Mouse (Mus musculus): Measurements from ENCODE around the gene Grid1.

Gene Grid1

DNA sequence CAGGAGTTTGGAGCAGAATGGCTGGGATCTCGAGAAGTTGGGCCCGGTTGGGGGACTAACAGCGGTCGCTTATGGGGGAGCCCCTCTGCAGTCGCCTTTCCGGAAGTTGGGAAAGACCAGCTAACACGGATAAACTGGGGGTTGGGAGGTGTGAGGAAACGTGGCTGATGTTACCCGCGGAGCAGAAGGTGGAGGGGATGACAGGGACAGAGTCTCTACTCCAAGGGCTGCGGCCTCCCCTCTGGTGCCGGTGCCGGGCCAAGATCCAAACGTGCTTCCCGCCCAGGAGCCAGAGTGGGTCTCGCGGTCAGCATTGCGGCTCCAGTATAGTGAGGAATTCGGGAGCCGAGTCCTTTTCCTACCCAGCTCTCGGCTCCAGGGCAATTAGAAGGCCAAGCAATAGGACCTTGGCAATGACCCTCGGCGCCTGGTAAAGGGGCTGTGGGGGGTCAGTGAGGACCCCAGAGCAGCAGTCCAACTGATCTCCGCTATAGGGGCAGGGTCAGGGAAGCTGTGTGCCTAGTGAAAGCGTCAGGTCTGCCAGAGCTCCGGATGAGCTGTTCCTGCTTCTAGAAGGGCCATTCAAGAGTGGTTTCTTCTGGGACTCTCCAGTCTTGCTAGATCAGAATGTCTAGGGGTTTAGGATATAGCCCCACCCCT lies 1.4 kb downstream of the Grid1 start:
- Histone ChIP-seq H3K36me3 (ENCODE audit: insufficient read depth, low read length) (no peaks in the 10 kb centered on the region), H3K27me3 (ENCODE audit: insufficient read depth, low read length) (peaks cover 82% of the 10 kb centered on the region), H3K9me3 (ENCODE audit: low read length) (peaks cover 3% of the 10 kb centered on the region; the same call in 1 of the 2 replicates), H3K4me3 (replicated peaks; ENCODE audit: low read length) (0 out of 2 replicates have a peak overlapping the region, but pooled peaks have one; percentile 85), H3K4me1 (replicated peaks; ENCODE audit: low read depth, low read length) (peaks cover 39% of the 10 kb centered on the region)
- TF ChIP-seq CTCF (conservative IDR thresholded peaks at IDR 0.05; ENCODE audit: low read length): no peak
- TF ChIP-seq NANOG (IDR thresholded peaks at IDR 0.05; ENCODE audit: borderline replicate concordance, low read length): no peak
- no peak for TF ChIP-seq POU5F1 (IDR thresholded peaks at IDR 0.05; ENCODE audit: borderline replicate concordance, low read length)

DNA sequence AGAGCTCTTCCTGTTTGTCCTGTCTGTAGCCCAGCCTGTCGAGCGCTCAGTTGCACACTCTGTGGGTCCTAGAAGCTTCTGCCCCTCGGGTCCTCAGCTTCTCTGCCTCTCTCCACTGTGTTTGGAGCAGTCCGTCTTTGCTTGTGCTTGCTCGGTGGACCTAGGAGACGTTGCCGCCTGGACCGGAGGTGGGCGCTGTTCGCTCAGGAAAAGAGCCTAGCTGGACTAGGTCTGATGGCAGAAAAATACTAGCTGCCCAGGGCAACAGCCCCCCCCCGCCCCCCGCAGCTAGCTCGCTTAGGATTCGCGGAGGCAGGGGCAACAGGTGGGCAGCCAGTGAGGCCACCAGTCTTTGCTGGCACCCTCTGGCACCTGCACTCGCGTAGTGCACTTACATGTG lies 3.2 kb downstream of the Grid1 start:
- no peaks in the 10 kb centered on the region for H3K36me3 ChIP-seq (ENCODE audit: insufficient read depth, low read length)
- H3K4me3 ChIP-seq (replicated peaks; ENCODE audit: low read length): peak overlapping the region; percentile 57
- H3K9me3 ChIP-seq (ENCODE audit: low read length): no peaks in the 10 kb centered on the region
- TF ChIP-seq CTCF (conservative IDR thresholded peaks at IDR 0.05; ENCODE audit: low read length): peak; percentile 39
- TF ChIP-seq NANOG (IDR thresholded peaks at IDR 0.05; ENCODE audit: borderline replicate concordance, low read length): no peak
- peaks cover 64% of the 10 kb centered on the region for H3K27me3 ChIP-seq (ENCODE audit: insufficient read depth, low read length)
- peaks cover 37% of the 10 kb centered on the region for H3K4me1 ChIP-seq (replicated peaks; ENCODE audit: low read depth, low read length)

DNA sequence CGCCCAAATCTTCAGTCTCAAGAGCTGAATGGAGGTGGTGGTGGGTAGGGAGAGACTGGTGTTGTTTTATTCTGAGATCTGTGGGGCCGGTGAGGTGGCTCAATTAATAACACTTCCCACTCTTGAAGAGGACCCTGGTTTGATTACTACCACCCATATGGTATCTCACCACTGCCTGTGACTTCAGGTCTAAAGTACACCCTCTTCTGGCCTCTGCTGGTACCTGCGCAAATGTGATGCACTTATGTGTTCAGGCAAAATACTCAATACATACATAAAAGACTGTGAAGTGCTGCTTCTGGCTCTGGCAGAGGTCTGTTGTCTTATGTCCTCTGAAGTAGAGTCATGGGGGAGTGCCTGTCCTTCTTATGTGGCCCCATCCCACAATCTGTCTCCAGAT lies 4.3 kb downstream of the Grid1 start:
- H3K36me3 ChIP-seq (ENCODE audit: insufficient read depth, low read length): no peaks in the 10 kb centered on the region
- no peak overlapping the region for H3K4me3 ChIP-seq (replicated peaks; ENCODE audit: low read length)
- peaks cover 29% of the 10 kb centered on the region for H3K4me1 ChIP-seq (replicated peaks; ENCODE audit: low read depth, low read length)
- TF ChIP-seq CTCF (conservative IDR thresholded peaks at IDR 0.05; ENCODE audit: low read length) (peak; percentile 33), NANOG (IDR thresholded peaks at IDR 0.05; ENCODE audit: borderline replicate concordance, low read length) (no peak)
- no peaks in the 10 kb centered on the region for H3K9me3 ChIP-seq (ENCODE audit: low read length)
- H3K27me3 ChIP-seq (ENCODE audit: insufficient read depth, low read length): peaks cover 64% of the 10 kb centered on the region

DNA sequence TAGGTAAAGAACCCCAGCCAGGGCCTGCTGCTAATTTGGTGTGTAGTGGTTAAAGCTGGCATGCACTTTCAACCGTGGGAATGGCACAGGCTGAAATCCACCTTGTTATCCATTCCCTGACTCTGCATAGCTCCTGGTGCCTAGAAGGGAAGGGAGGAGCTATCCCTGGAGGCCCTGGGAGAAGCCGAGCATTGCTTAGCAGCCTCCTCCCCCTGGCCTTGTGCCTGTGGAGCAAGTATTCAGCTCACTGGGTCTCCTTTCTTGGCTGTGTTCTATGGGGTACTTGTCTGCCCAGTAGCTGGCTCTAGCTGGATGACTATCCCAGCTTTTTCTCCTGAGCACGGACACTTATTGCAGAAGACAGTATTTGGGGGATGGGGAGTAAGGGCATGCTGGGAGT lies 6.0 kb downstream of the Grid1 start:
- TF ChIP-seq POU5F1 (IDR thresholded peaks at IDR 0.05; ENCODE audit: borderline replicate concordance, low read length) (no peak), CTCF (conservative IDR thresholded peaks at IDR 0.05; ENCODE audit: low read length) (no peak), NANOG (IDR thresholded peaks at IDR 0.05; ENCODE audit: borderline replicate concordance, low read length) (no peak)
- H3K4me1 ChIP-seq (replicated peaks; ENCODE audit: low read depth, low read length): peaks cover 24% of the 10 kb centered on the region
- H3K27me3 ChIP-seq (ENCODE audit: insufficient read depth, low read length): peaks cover 52% of the 10 kb centered on the region
- no peaks in the 10 kb centered on the region for H3K36me3 ChIP-seq (ENCODE audit: insufficient read depth, low read length)
- no peaks in the 10 kb centered on the region for H3K9me3 ChIP-seq (ENCODE audit: low read length)
- H3K4me3 ChIP-seq (replicated peaks; ENCODE audit: low read length): no peak overlapping the region

DNA sequence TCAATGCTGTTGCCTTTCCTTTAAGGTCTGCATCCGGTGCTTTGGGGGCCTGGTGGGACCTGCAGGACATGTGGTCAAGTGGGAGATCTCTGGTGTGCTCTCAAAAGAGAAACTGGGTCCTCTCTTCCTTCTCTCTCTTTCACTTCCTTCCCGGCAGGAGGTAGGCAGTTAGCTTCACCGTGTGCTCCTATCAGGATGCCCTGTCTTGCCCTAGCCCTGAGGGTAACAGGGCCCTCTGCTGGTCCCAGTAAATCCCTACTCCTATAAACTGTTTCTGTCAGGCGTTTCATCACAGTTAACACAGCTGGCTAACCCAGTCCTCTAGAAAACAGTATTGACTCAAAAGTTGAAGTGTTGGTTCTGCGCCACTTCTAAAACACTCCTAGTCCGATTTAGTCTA lies 9.9 kb downstream of the Grid1 start:
- no peaks in the 10 kb centered on the region for H3K36me3 ChIP-seq (ENCODE audit: insufficient read depth, low read length)
- TF ChIP-seq NANOG (IDR thresholded peaks at IDR 0.05; ENCODE audit: borderline replicate concordance, low read length) (no peak), POU5F1 (IDR thresholded peaks at IDR 0.05; ENCODE audit: borderline replicate concordance, low read length) (no peak), CTCF (conservative IDR thresholded peaks at IDR 0.05; ENCODE audit: low read length) (no peak)
- H3K27me3 ChIP-seq (ENCODE audit: insufficient read depth, low read length): peaks cover 26% of the 10 kb centered on the region; the same call in 1 of the 2 replicates
- no peaks in the 10 kb centered on the region for H3K4me1 ChIP-seq (replicated peaks; ENCODE audit: low read depth, low read length)
- no peak overlapping the region for H3K4me3 ChIP-seq (replicated peaks; ENCODE audit: low read length)
- no peaks in the 10 kb centered on the region for H3K9me3 ChIP-seq (ENCODE audit: low read length)

DNA sequence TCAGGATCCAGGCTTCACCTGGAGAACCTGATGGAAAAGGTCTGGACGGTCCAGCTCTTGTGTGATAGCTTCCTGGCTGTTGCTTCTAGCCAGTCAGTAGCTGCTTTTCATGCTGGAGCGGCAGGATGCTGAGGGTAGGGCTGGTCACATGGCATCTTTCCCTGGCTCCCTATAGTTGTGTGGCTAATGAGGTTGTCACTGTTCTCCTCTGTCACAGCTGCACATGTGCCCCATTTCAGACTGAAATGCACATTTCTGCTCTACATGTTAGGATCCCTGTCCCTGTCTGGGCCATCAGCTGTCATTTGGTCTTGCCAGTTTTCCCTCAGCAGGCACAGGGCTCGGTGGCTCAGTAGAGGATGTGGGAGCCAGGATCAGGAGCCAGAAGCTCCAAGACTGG lies 17.2 kb downstream of the Grid1 start:
- no peaks in the 10 kb centered on the region for H3K36me3 ChIP-seq (ENCODE audit: insufficient read depth, low read length)
- H3K4me3 ChIP-seq (replicated peaks; ENCODE audit: low read length): no peak overlapping the region
- TF ChIP-seq CTCF (conservative IDR thresholded peaks at IDR 0.05; ENCODE audit: low read length) (no peak), POU5F1 (IDR thresholded peaks at IDR 0.05; ENCODE audit: borderline replicate concordance, low read length) (no peak), NANOG (IDR thresholded peaks at IDR 0.05; ENCODE audit: borderline replicate concordance, low read length) (no peak)
- no peaks in the 10 kb centered on the region for H3K9me3 ChIP-seq (ENCODE audit: low read length)
- peaks cover 8% of the 10 kb centered on the region for H3K4me1 ChIP-seq (replicated peaks; ENCODE audit: low read depth, low read length)
- H3K27me3 ChIP-seq (ENCODE audit: insufficient read depth, low read length): peaks cover 20% of the 10 kb centered on the region

DNA sequence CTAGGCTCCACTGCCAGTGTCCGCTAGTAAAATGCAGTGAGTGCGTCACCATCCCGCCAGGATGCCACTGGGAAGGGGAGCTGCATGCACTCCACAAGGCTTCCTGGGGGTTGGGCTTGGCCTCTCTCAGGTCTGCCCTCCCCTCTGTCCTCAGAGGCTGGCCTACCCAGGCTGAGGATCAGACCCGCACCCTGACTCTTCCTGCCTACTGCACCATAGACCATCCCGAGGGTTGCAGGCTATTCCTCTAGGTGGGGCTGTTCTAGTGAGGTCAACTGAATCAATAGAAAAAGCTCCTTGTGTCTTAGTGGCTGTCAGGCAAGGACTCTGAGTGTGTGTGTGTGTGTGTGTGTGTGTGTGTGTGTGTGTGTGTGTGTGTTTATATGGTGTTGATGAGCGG lies 19.1 kb downstream of the Grid1 start:
- H3K4me1 ChIP-seq (replicated peaks; ENCODE audit: low read depth, low read length): peaks cover 9% of the 10 kb centered on the region
- no peaks in the 10 kb centered on the region for H3K36me3 ChIP-seq (ENCODE audit: insufficient read depth, low read length)
- no peaks in the 10 kb centered on the region for H3K9me3 ChIP-seq (ENCODE audit: low read length)
- no peak overlapping the region for H3K4me3 ChIP-seq (replicated peaks; ENCODE audit: low read length)
- peaks cover 15% of the 10 kb centered on the region for H3K27me3 ChIP-seq (ENCODE audit: insufficient read depth, low read length)
- peak; percentile 28 for TF ChIP-seq CTCF (conservative IDR thresholded peaks at IDR 0.05; ENCODE audit: low read length)
- TF ChIP-seq NANOG (IDR thresholded peaks at IDR 0.05; ENCODE audit: borderline replicate concordance, low read length): no peak

DNA sequence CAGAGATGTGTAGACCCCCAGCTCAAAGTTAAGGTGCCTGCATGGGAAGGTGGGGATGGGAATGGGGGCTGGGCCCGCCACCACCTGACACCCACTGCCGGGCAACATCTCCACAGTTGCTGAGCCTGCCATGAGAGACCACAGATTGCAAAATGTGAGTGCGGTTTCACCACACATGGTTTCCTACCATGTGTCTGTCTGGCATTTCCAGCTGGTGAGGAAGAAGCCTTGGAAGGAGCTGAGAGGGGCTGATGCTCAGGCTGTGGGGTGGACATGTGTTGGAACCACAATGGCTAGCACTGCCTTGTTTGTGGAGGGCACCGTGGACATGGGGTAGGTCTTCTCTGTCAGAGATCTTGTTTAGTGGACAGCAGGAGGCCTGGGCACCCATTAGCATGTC lies 20.0 kb downstream of the Grid1 start:
- no peak overlapping the region for H3K4me3 ChIP-seq (replicated peaks; ENCODE audit: low read length)
- no peaks in the 10 kb centered on the region for H3K36me3 ChIP-seq (ENCODE audit: insufficient read depth, low read length)
- no peaks in the 10 kb centered on the region for H3K9me3 ChIP-seq (ENCODE audit: low read length)
- no peak for TF ChIP-seq CTCF (conservative IDR thresholded peaks at IDR 0.05; ENCODE audit: low read length)
- no peak for TF ChIP-seq POU5F1 (IDR thresholded peaks at IDR 0.05; ENCODE audit: borderline replicate concordance, low read length)
- no peak for TF ChIP-seq NANOG (IDR thresholded peaks at IDR 0.05; ENCODE audit: borderline replicate concordance, low read length)
- H3K4me1 ChIP-seq (replicated peaks; ENCODE audit: low read depth, low read length): peaks cover 9% of the 10 kb centered on the region
- H3K27me3 ChIP-seq (ENCODE audit: insufficient read depth, low read length): peaks cover 6% of the 10 kb centered on the region

DNA sequence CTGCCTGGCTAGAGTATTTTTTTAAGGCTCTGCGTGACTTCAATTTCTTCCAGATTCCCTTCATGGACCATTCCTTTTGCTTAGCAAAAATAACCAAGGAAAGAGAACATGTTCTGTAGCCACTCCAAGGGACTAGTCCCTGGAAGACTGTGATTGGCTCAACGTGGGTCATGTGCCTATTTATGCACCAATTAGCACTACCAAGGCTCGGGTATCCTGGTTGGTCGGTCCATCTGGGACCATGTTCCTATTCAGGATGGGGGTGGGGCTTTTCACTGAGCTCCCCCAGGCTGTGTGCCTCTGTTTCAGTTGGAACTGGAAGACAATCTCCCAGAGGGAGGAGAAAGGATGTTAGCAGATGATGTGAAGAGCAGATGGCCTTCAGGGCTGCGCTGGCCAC lies 23.7 kb downstream of the Grid1 start:
- Histone ChIP-seq H3K36me3 (ENCODE audit: insufficient read depth, low read length) (no peaks in the 10 kb centered on the region), H3K9me3 (ENCODE audit: low read length) (no peaks in the 10 kb centered on the region), H3K27me3 (ENCODE audit: insufficient read depth, low read length) (peaks cover 7% of the 10 kb centered on the region), H3K4me1 (replicated peaks; ENCODE audit: low read depth, low read length) (peaks cover 9% of the 10 kb centered on the region), H3K4me3 (replicated peaks; ENCODE audit: low read length) (no peak overlapping the region)
- TF ChIP-seq NANOG (IDR thresholded peaks at IDR 0.05; ENCODE audit: borderline replicate concordance, low read length) (no peak), CTCF (conservative IDR thresholded peaks at IDR 0.05; ENCODE audit: low read length) (no peak), POU5F1 (IDR thresholded peaks at IDR 0.05; ENCODE audit: borderline replicate concordance, low read length) (no peak)

All from E14TG2a.4 (cell line).